Mouse (Mus musculus) MEL (cell line): ENCODE measurements around the gene Lrrc63. TPM values are rescaled to one million over a fixed set of nuclear protein-coding genes. Genes with fewer than 3 reads are reported as not detected.
A peak's percentile ranks its signal among the peaks of the same experiment; 100 is the strongest.

Experiments
- DNase-seq: peaks from one replicate; pipeline ENCODE4 v3.0.0; 2011; ENCODE audit warnings: low read depth, low spot score
- H3K27ac ChIP-seq: 2 replicates; pipeline ENCODE4 v1.5.1; 2012; ENCODE audit warnings: low read depth, mild to moderate bottlenecking, control low read depth, low read length, moderate library complexity; ENCODE audit not compliant: control insufficient read depth
- H3K27me3 ChIP-seq, 2 experiments: fragments of 150-350 bp in 1 of 2; sonication (generic) in 1 of 2; 2 replicates each; pipeline ENCODE4 v1.6.1; 2012; ENCODE audit warnings: low read length in 2 of 2, mild to moderate bottlenecking in 2 of 2, improper control_type of control experiment in 1 of 2, moderate library complexity in 1 of 2; ENCODE audit not compliant: insufficient read depth in 2 of 2, control insufficient read depth in 1 of 2
- H3K36me3 ChIP-seq, 2 experiments: 2 replicates each; pipeline ENCODE4 v1.6.1; 2012 to 2014; ENCODE audit warnings: low read length in 2 of 2, improper control_type of control experiment in 1 of 2, inconsistent platforms in 1 of 2, mild to moderate bottlenecking in 1 of 2; ENCODE audit not compliant: insufficient read depth in 2 of 2, control insufficient read depth in 1 of 2
- H3K4me1 ChIP-seq, 2 experiments: fragments of 150-350 bp in 1 of 2; sonication (generic) in 1 of 2; 2 replicates each; pipeline ENCODE4 v1.6.1; 2012; ENCODE audit warnings: low read length in 2 of 2, improper control_type of control experiment in 1 of 2, mild to moderate bottlenecking in 1 of 2; ENCODE audit not compliant: insufficient read depth in 2 of 2, control insufficient read depth in 1 of 2
- H3K4me3 ChIP-seq, 2 experiments: fragments of 150-350 bp in 1 of 2; sonication (generic) in 1 of 2; 2 replicates each; pipeline ENCODE4 v1.5.1; 2012; ENCODE audit warnings: low read depth in 2 of 2, low read length in 2 of 2, mild to moderate bottlenecking in 2 of 2, moderate library complexity in 2 of 2, control low read depth in 1 of 2, improper control_type of control experiment in 1 of 2; ENCODE audit not compliant: control insufficient read depth in 1 of 2, insufficient read depth in 1 of 2
- H3K79me2 ChIP-seq: 2 replicates; pipeline ENCODE4 v1.6.1; 2012; ENCODE audit warnings: mild to moderate bottlenecking, low read length, moderate library complexity; ENCODE audit not compliant: control insufficient read depth, poor library complexity, insufficient read depth
- H3K9ac ChIP-seq: 2 replicates; pipeline ENCODE4 v1.6.1; 2012; ENCODE audit warnings: low read depth, mild to moderate bottlenecking, control low read depth, low read length, moderate library complexity; ENCODE audit not compliant: control insufficient read depth, poor library complexity, severe bottlenecking
- H3K9me3 ChIP-seq: fragments of 150-350 bp; sonication (generic); replicated peaks from 2 replicates; pipeline ENCODE4 v1.6.1; 2012; ENCODE audit warnings: mild to moderate bottlenecking, low read length, improper control_type of control experiment, moderate library complexity; ENCODE audit not compliant: insufficient read depth
- BHLHE40 ChIP-seq: IDR thresholded peaks from 2 replicates; pipeline ENCODE4 v1.6.1; 2012; ENCODE audit warnings: low read depth, mild to moderate bottlenecking, inconsistent platforms, low read length, improper control_type of control experiment, borderline replicate concordance
- CHD1 ChIP-seq: IDR thresholded peaks from 2 replicates; pipeline ENCODE4 v1.6.1; 2012; ENCODE audit warnings: low read depth, mild to moderate bottlenecking, inconsistent platforms, low read length, improper control_type of control experiment
- CHD2 ChIP-seq: IDR thresholded peaks from 2 replicates; pipeline ENCODE4 v1.6.1; 2011; ENCODE audit warnings: low read length, improper control_type of control experiment
- CTCF ChIP-seq, 3 experiments: IDR thresholded peaks in 2 of 3; conservative IDR thresholded peaks in 1 of 3; 2 replicates each; pipeline ENCODE4 v1.5.1; 2011 to 2012; ENCODE audit warnings: low read length in 3 of 3, low read depth in 2 of 3, mild to moderate bottlenecking in 2 of 3, improper control_type of control experiment in 1 of 3, inconsistent platforms in 1 of 3, mixed read lengths in 1 of 3, moderate library complexity in 1 of 3; ENCODE audit not compliant: control insufficient read depth in 1 of 3, insufficient read depth in 1 of 3, poor library complexity in 1 of 3, severe bottlenecking in 1 of 3
- E2F4 ChIP-seq: IDR thresholded peaks from 2 replicates; pipeline ENCODE4 v1.6.1; 2011; ENCODE audit warnings: low read depth, low read length, improper control_type of control experiment, borderline replicate concordance
- ELF1 ChIP-seq: IDR thresholded peaks from 2 replicates; pipeline ENCODE4 v1.6.1; 2014; ENCODE audit warnings: low read depth, mild to moderate bottlenecking, inconsistent platforms, low read length, improper control_type of control experiment, moderate library complexity
- ETS1 ChIP-seq: IDR thresholded peaks from 2 replicates; pipeline ENCODE4 v1.6.1; 2012; ENCODE audit warnings: low read depth, mild to moderate bottlenecking, inconsistent platforms, low read length, improper control_type of control experiment, moderate library complexity
- GATA1 ChIP-seq: IDR thresholded peaks from 2 replicates; pipeline ENCODE4 v1.6.1; 2011; ENCODE audit warnings: low read depth, low read length, improper control_type of control experiment
- JUND ChIP-seq: IDR thresholded peaks from 2 replicates; pipeline ENCODE4 v1.6.1; 2011; ENCODE audit warnings: low read depth, mild to moderate bottlenecking, improper control_type of control experiment, low read length
- KAT2A ChIP-seq: conservative IDR thresholded peaks from 2 replicates; pipeline ENCODE4 v1.6.1; 2012; ENCODE audit warnings: low read depth, low read length, improper control_type of control experiment, inconsistent platforms
- MAFK ChIP-seq: IDR thresholded peaks from 2 replicates; pipeline ENCODE4 v1.6.1; 2011; ENCODE audit warnings: low read depth, mild to moderate bottlenecking, low read length, improper control_type of control experiment, borderline replicate concordance
- MAX ChIP-seq: IDR thresholded peaks from 2 replicates; pipeline ENCODE4 v1.6.1; 2011; ENCODE audit warnings: low read length, improper control_type of control experiment
- MAZ ChIP-seq: IDR thresholded peaks from 2 replicates; pipeline ENCODE4 v1.6.1; 2012; ENCODE audit warnings: low read depth, mild to moderate bottlenecking, inconsistent platforms, low read length, improper control_type of control experiment
- MEF2A ChIP-seq: IDR thresholded peaks from 2 replicates; pipeline ENCODE4 v1.6.1; 2014; ENCODE audit warnings: low read depth, mild to moderate bottlenecking, inconsistent platforms, low read length, improper control_type of control experiment; ENCODE audit not compliant: poor library complexity, insufficient replicate concordance, severe bottlenecking; ENCODE audit errors: extremely low read depth
- MXI1 ChIP-seq: IDR thresholded peaks from 2 replicates; pipeline ENCODE4 v1.6.1; 2011; ENCODE audit warnings: mild to moderate bottlenecking, low read depth, low read length, improper control_type of control experiment
- MYB ChIP-seq: IDR thresholded peaks from 2 replicates; pipeline ENCODE4 v1.6.1; 2011; ENCODE audit warnings: mild to moderate bottlenecking, low read depth, low read length, improper control_type of control experiment
- MYC ChIP-seq: IDR thresholded peaks from 2 replicates; pipeline ENCODE4 v1.6.1; 2011; ENCODE audit warnings: low read depth, mild to moderate bottlenecking, low read length, improper control_type of control experiment, moderate library complexity
- NELFE ChIP-seq: IDR thresholded peaks from 2 replicates; pipeline ENCODE4 v1.6.1; 2011; ENCODE audit warnings: low read depth, low read length, improper control_type of control experiment
- NRF1 ChIP-seq: IDR thresholded peaks from 2 replicates; pipeline ENCODE4 v1.6.1; 2014; ENCODE audit warnings: low read depth, mild to moderate bottlenecking, inconsistent platforms, low read length, improper control_type of control experiment, moderate library complexity; ENCODE audit not compliant: poor library complexity, insufficient read depth, severe bottlenecking
- POLR2A ChIP-seq, 2 experiments: IDR thresholded peaks; 2 replicates each; pipeline ENCODE4 v1.6.1; 2011 to 2012; ENCODE audit warnings: low read length in 2 of 2, mild to moderate bottlenecking in 2 of 2, control low read depth in 1 of 2, improper control_type of control experiment in 1 of 2, low read depth in 1 of 2, moderate library complexity in 1 of 2; ENCODE audit not compliant: control insufficient read depth in 1 of 2, insufficient read depth in 1 of 2, poor library complexity in 1 of 2
- POLR2AphosphoS2 ChIP-seq: IDR thresholded peaks from 2 replicates; pipeline ENCODE4 v1.6.1; 2011; ENCODE audit warnings: low read length, improper control_type of control experiment
- POLR2AphosphoS5 ChIP-seq: IDR thresholded peaks from 2 replicates; pipeline ENCODE4 v1.6.1; 2012; ENCODE audit warnings: low read depth, borderline replicate concordance, mild to moderate bottlenecking, inconsistent platforms, low read length, moderate library complexity, mixed read lengths
- RAD21 ChIP-seq: IDR thresholded peaks from 2 replicates; pipeline ENCODE4 v1.6.1; 2011; ENCODE audit warnings: mild to moderate bottlenecking, low read depth, low read length, improper control_type of control experiment
- RCOR1 ChIP-seq: IDR thresholded peaks from 2 replicates; pipeline ENCODE4 v1.6.1; 2012; ENCODE audit warnings: low read depth, mild to moderate bottlenecking, inconsistent platforms, low read length, improper control_type of control experiment
- SIN3A ChIP-seq: IDR thresholded peaks from 2 replicates; pipeline ENCODE4 v1.6.1; 2012; ENCODE audit warnings: low read length, improper control_type of control experiment, inconsistent platforms
- SMC3 ChIP-seq: IDR thresholded peaks from 2 replicates; pipeline ENCODE4 v1.6.1; 2011; ENCODE audit warnings: low read depth, low read length, improper control_type of control experiment
- TBP ChIP-seq: IDR thresholded peaks from 2 replicates; pipeline ENCODE4 v1.8.0; 2011; ENCODE audit warnings: low read depth, low read length, improper control_type of control experiment
- TCF12 ChIP-seq: IDR thresholded peaks from 2 replicates; pipeline ENCODE4 v1.6.1; 2014; ENCODE audit warnings: low read depth, mild to moderate bottlenecking, inconsistent platforms, low read length, improper control_type of control experiment, moderate library complexity
- UBTF ChIP-seq: IDR thresholded peaks from 2 replicates; pipeline ENCODE4 v1.6.1; 2012; ENCODE audit warnings: low read depth, mild to moderate bottlenecking, inconsistent platforms, low read length, improper control_type of control experiment, moderate library complexity, borderline replicate concordance; ENCODE audit not compliant: insufficient read depth
- USF1 ChIP-seq: IDR thresholded peaks from 2 replicates; pipeline ENCODE4 v1.6.1; 2014; ENCODE audit warnings: low read depth, mild to moderate bottlenecking, inconsistent platforms, low read length, improper control_type of control experiment, moderate library complexity
- USF2 ChIP-seq, 2 experiments: IDR thresholded peaks; 2 replicates each; pipeline ENCODE4 v1.6.1; 2011 to 2012; ENCODE audit warnings: improper control_type of control experiment in 2 of 2, low read length in 2 of 2, borderline replicate concordance in 1 of 2, inconsistent platforms in 1 of 2, low read depth in 1 of 2, mild to moderate bottlenecking in 1 of 2; ENCODE audit not compliant: insufficient read depth in 1 of 2
- ZC3H11A ChIP-seq: IDR thresholded peaks from 2 replicates; pipeline ENCODE4 v1.6.1; 2012; ENCODE audit warnings: low read depth, mild to moderate bottlenecking, inconsistent platforms, low read length, improper control_type of control experiment
- ZKSCAN1 ChIP-seq: IDR thresholded peaks from 2 replicates; pipeline ENCODE4 v1.6.1; 2012; ENCODE audit warnings: low read depth, mild to moderate bottlenecking, inconsistent platforms, low read length, improper control_type of control experiment, moderate library complexity
- ZMIZ1 ChIP-seq: IDR thresholded peaks from 2 replicates; pipeline ENCODE4 v1.6.1; 2012; ENCODE audit warnings: low read depth, mild to moderate bottlenecking, inconsistent platforms, low read length, improper control_type of control experiment, moderate library complexity
- ZNF384 ChIP-seq: IDR thresholded peaks from 2 replicates; pipeline ENCODE4 v1.6.1; 2012; ENCODE audit warnings: low read depth, mild to moderate bottlenecking, inconsistent platforms, low read length, improper control_type of control experiment
- polyA plus RNA-seq, 2 experiments: library from polyadenylated mRNA; stranded (reverse) in 1 of 2; unstranded in 1 of 2; fragments of >175 nt in 1 of 2; fragments of >200 nt in 1 of 2; gene quantifications; 2 replicates each; pipeline versions ENCODE4 v1.2.1 to v1.2.4; 2012; ENCODE audit warnings: low replicate concordance in 2 of 2, low read depth in 1 of 2; ENCODE audit not compliant: insufficient read length in 2 of 2, insufficient read depth in 1 of 2, missing spikeins in 1 of 2
- total RNA-seq: library from RNA; depleted of rRNA; stranded (reverse); fragments of 300-350 nt; gene quantifications from 2 replicates; pipeline ENCODE4 v1.2.3, GENCODE M21; 2012

The Lrrc63 gene
- total and polyA plus RNA-seq, 3 experiments: not detected

- DNase-seq: peak; percentile 65
Observed at GRCm38 (mm10) chr14:75060562-75060961, 70.1 kb downstream of the Lrrc63 start.

GRCm38 (mm10) chr14:75056861-75057431, 73.7 kb downstream of the Lrrc63 start:
- H3K4me3 ChIP-seq: no peak overlapping the region

More at GRCm38 (mm10) chr14:75060562-75060961, 70.1 kb downstream of the Lrrc63 start:
- no peaks in the 10 kb centered on the region for H3K79me2 ChIP-seq
- H3K9ac ChIP-seq: no peak overlapping the region
- TF ChIP-seq ETS1 (no peak), USF1 (no peak), CTCF (IDR thresholded peaks at IDR 0.05 in 2 of 3, conservative IDR thresholded peaks at IDR 0.05 in 1 of 3; ENCODE audit: control insufficient read depth in 1 of 3, insufficient read depth in 1 of 3, low read depth in 2 of 3, low read length in 3 of 3, poor library complexity in 1 of 3, severe bottlenecking in 1 of 3) (peak; percentile 46 to 89 (median 83)), MAZ (no peak), UBTF (no peak), POLR2AphosphoS5 (no peak), ZNF384 (no peak), ZKSCAN1 (no peak), CHD2 (no peak), JUND (0 out of 2 replicates have a peak, but pooled peaks have one; percentile 19), SIN3A (no peak), NRF1 (no peak), RCOR1 (no peak), GATA1 (no peak), BHLHE40 (no peak; the same call in 1 of the 2 replicates), E2F4 (no peak), ZMIZ1 (no peak), MEF2A (no peak), POLR2AphosphoS2 (no peak), NELFE (no peak), TBP (no peak), MYC (no peak), USF2 (IDR thresholded peaks at IDR 0.05; ENCODE audit: borderline replicate concordance in 1 of 2, insufficient read depth in 1 of 2, low read depth in 1 of 2, low read length in 2 of 2) (no peak), MYB (no peak), RAD21 (peak; percentile 97), MAX (no peak), POLR2A (IDR thresholded peaks at IDR 0.05; ENCODE audit: control insufficient read depth in 1 of 2, insufficient read depth in 1 of 2, low read depth in 1 of 2, low read length in 2 of 2, poor library complexity in 1 of 2) (no peak), KAT2A (no peak), TCF12 (no peak), ELF1 (no peak), CHD1 (no peak), ZC3H11A (peak; percentile 87), SMC3 (peak; percentile 91), MAFK (no peak)
- H3K4me3 ChIP-seq: no peak overlapping the region
- H3K27ac ChIP-seq: no peak overlapping the region
- H3K36me3 ChIP-seq: peaks cover 0 to 2% of the 10 kb centered on the region in 2 experiments; a peak in 1 of 4 replicates
- no peaks in the 10 kb centered on the region for H3K9me3 ChIP-seq
- no peaks in the 10 kb centered on the region; a peak in 1 of 4 replicates for H3K27me3 ChIP-seq
- peaks cover 0 to 5% of the 10 kb centered on the region in 2 experiments; a peak in 1 of 4 replicates for H3K4me1 ChIP-seq

More at GRCm38 (mm10) chr14:75056861-75057431, 73.7 kb downstream of the Lrrc63 start:
- Histone ChIP-seq H3K9me3 (no peaks in the 10 kb centered on the region), H3K9ac (no peak overlapping the region), H3K27ac (no peak overlapping the region), H3K79me2 (no peaks in the 10 kb centered on the region), H3K27me3 (no peaks in the 10 kb centered on the region), H3K4me1 (peaks cover 0 to 5% of the 10 kb centered on the region in 2 experiments; a peak in 1 of 4 replicates), H3K36me3 (peaks cover 0 to 2% of the 10 kb centered on the region in 2 experiments; a peak in 1 of 4 replicates)
- DNase-seq: peak; percentile 47
- TF ChIP-seq ELF1 (peak; percentile 18; the same call in 1 of the 2 replicates), MXI1 (no peak)
